Mouse (Mus musculus) stomach, embryonic 15.5 days (tissue): ENCODE data around the gene Srgn. TPM values are rescaled to one million over a fixed set of nuclear protein-coding genes. Genes with fewer than 3 reads are reported as not detected.

Source experiments
- ATAC-seq: fragments of 200-750 bp; cut with Nextera tagmentation; 2 replicates; pipeline ENCODE4 v1.8.0; 2017; ENCODE audit warnings: low read depth, moderate number of reproducible peaks, moderate TSS enrichment; ENCODE audit not compliant: insufficient read depth, low FRiP score
- H3K27ac ChIP-seq: fragments of 300-500 bp; sonication (generic); 2 replicates; pipeline ENCODE4 v1.5.1; 2015; ENCODE audit warnings: mild to moderate bottlenecking, inconsistent platforms
- H3K27me3 ChIP-seq: fragments of 300-500 bp; sonication (generic); replicated peaks from 2 replicates; pipeline ENCODE4 v1.6.1; 2015; ENCODE audit warnings: inconsistent platforms
- H3K36me3 ChIP-seq: fragments of 300-500 bp; sonication (generic); 2 replicates; pipeline ENCODE4 v1.6.1; 2015; ENCODE audit warnings: inconsistent platforms
- H3K4me1 ChIP-seq: fragments of 300-500 bp; sonication (generic); 2 replicates; pipeline ENCODE4 v1.6.1; 2015; ENCODE audit warnings: inconsistent platforms
- H3K4me2 ChIP-seq: fragments of 300-500 bp; sonication (generic); 2 replicates; pipeline ENCODE4 v1.6.1; 2015; ENCODE audit warnings: mild to moderate bottlenecking, inconsistent platforms
- H3K4me3 ChIP-seq: fragments of 300-500 bp; sonication (generic); replicated peaks from 2 replicates; pipeline ENCODE4 v1.5.1; 2015; ENCODE audit warnings: inconsistent platforms
- H3K9ac ChIP-seq: fragments of 300-500 bp; sonication (generic); 2 replicates; pipeline ENCODE4 v1.6.1; 2015; ENCODE audit warnings: inconsistent platforms
- H3K9me3 ChIP-seq: fragments of 300-500 bp; sonication (generic); 2 replicates; pipeline ENCODE4 v1.6.1; 2016; ENCODE audit warnings: inconsistent platforms
- WGBS: fragments of 180-500 bp; shearing (Covaris S2); methylation state at CpG from one replicate; pipeline ENCODE4 v1.1.7; 2015; 5-methylcytosine and 5-hydroxymethylcytosine counted together
- polyA plus RNA-seq: library from polyadenylated mRNA; unstranded; fragments of >200 nt; fragmentation: Nextera tagmentation; extraction: Ambion mirVana; gene quantifications from 2 replicates; pipeline ENCODE4 v1.2.1, GENCODE M21; 2015

Srgn gene
- 20.8 and 25.2 TPM in 2 replicates for polyA plus RNA-seq

GRCm38 (mm10) chr10:62527351-62527750, at the start of gene Srgn:
Srgn (minus strand) TSS chr10:62527451.
- Histone ChIP-seq H3K9ac (no peak within 1 kb of the TSS), H3K4me1 (no peaks in the 10 kb centered on the region), H3K36me3 (no peaks in the 10 kb centered on the region), H3K27me3 (no peaks in the 10 kb centered on the region), H3K4me2 (no peak within 1 kb of the TSS), H3K27ac (no peak within 1 kb of the TSS), H3K4me3 (no peak within 1 kb of the TSS), H3K9me3 (no peaks in the 10 kb centered on the region)
- ATAC-seq = no peak
- 81% methylated on average over 14 of the region's 14 CpGs for WGBS

- WGBS = 90% methylated on average over 13 of the region's 13 CpGs
- no peak for ATAC-seq
- H3K27ac ChIP-seq = no peak overlapping the region
- peaks cover 6% of the 10 kb centered on the region; the same call in 1 of the 2 replicates for H3K4me1 ChIP-seq
- no peaks in the 10 kb centered on the region for H3K9me3 ChIP-seq
- H3K4me2 ChIP-seq = no peak overlapping the region
- H3K9ac ChIP-seq = no peak overlapping the region
- H3K27me3 ChIP-seq = no peaks in the 10 kb centered on the region
- no peak overlapping the region for H3K4me3 ChIP-seq
- peaks cover 30% of the 10 kb centered on the region for H3K36me3 ChIP-seq
Measured at GRCm38 (mm10) chr10:62575001-62575400, 47.8 kb upstream of the Srgn start.

GRCm38 (mm10) chr10:62570126-62570871, 43.0 kb upstream of the Srgn start:
- Histone ChIP-seq H3K36me3 (peaks cover 44% of the 10 kb centered on the region), H3K27ac (no peak overlapping the region), H3K9me3 (no peaks in the 10 kb centered on the region), H3K4me1 (no peaks in the 10 kb centered on the region), H3K9ac (no peak overlapping the region), H3K4me3 (no peak overlapping the region), H3K4me2 (no peak overlapping the region), H3K27me3 (no peaks in the 10 kb centered on the region)
- WGBS = 91% methylated on average over 7 of the region's 7 CpGs
- ATAC-seq = no peak

- WGBS = 86% methylated on average over 4 of the region's 4 CpGs
- peaks cover 42% of the 10 kb centered on the region for H3K36me3 ChIP-seq
- ATAC-seq = no peak
Measured at GRCm38 (mm10) chr10:62568861-62569260, 41.6 kb upstream of the Srgn start.

GRCm38 (mm10) chr10:62557736-62558135, 30.5 kb upstream of the Srgn start:
- no peak overlapping the region for H3K4me3 ChIP-seq
- H3K27ac ChIP-seq = no peak overlapping the region
- no peak overlapping the region for H3K9ac ChIP-seq
- ATAC-seq = no peak
- no peaks in the 10 kb centered on the region for H3K9me3 ChIP-seq
- H3K27me3 ChIP-seq = no peaks in the 10 kb centered on the region
- no peak overlapping the region for H3K4me2 ChIP-seq
- 76% methylated on average over 1 of the region's 1 CpGs for WGBS
- H3K36me3 ChIP-seq = peaks cover 26% of the 10 kb centered on the region; the same call in 1 of the 2 replicates
- no peaks in the 10 kb centered on the region for H3K4me1 ChIP-seq

More at GRCm38 (mm10) chr10:62568861-62569260, 41.6 kb upstream of the Srgn start:
- Histone ChIP-seq H3K4me3 (no peak overlapping the region), H3K27ac (no peak overlapping the region), H3K9ac (no peak overlapping the region), H3K4me1 (no peaks in the 10 kb centered on the region), H3K9me3 (no peaks in the 10 kb centered on the region), H3K4me2 (no peak overlapping the region), H3K27me3 (no peaks in the 10 kb centered on the region)

- Histone ChIP-seq H3K27me3 (no peaks in the 10 kb centered on the region), H3K4me3 (no peak overlapping the region)
- WGBS = 85% methylated on average over 6 of the region's 6 CpGs
Measured at GRCm38 (mm10) chr10:62556558-62556901, 29.3 kb upstream of the Srgn start.

GRCm38 (mm10) chr10:62555705-62556557, 28.7 kb upstream of the Srgn start:
- no peaks in the 10 kb centered on the region for H3K4me1 ChIP-seq
- H3K4me3 ChIP-seq = no peak overlapping the region
- no peak overlapping the region for H3K27ac ChIP-seq
- H3K27me3 ChIP-seq = no peaks in the 10 kb centered on the region
- H3K36me3 ChIP-seq = peaks cover 19% of the 10 kb centered on the region; the same call in 1 of the 2 replicates
- ATAC-seq = no peak
- no peak overlapping the region for H3K4me2 ChIP-seq
- no peak overlapping the region for H3K9ac ChIP-seq
- H3K9me3 ChIP-seq = no peaks in the 10 kb centered on the region
- 68% methylated on average over 11 of the region's 11 CpGs for WGBS

More at GRCm38 (mm10) chr10:62556558-62556901, 29.3 kb upstream of the Srgn start:
- no peaks in the 10 kb centered on the region for H3K9me3 ChIP-seq
- no peak overlapping the region for H3K27ac ChIP-seq
- peaks cover 19% of the 10 kb centered on the region; the same call in 1 of the 2 replicates for H3K36me3 ChIP-seq
- H3K4me2 ChIP-seq = no peak overlapping the region
- H3K9ac ChIP-seq = no peak overlapping the region
- no peaks in the 10 kb centered on the region for H3K4me1 ChIP-seq
- no peak for ATAC-seq

- 68% methylated on average over 12 of the region's 12 CpGs for WGBS
- Histone ChIP-seq H3K9me3 (no peaks in the 10 kb centered on the region), H3K36me3 (peaks cover 6% of the 10 kb centered on the region; the same call in 1 of the 2 replicates)
Measured at GRCm38 (mm10) chr10:62553611-62554091, 26.4 kb upstream of the Srgn start.

GRCm38 (mm10) chr10:62550787-62551300, 23.6 kb upstream of the Srgn start:
- Histone ChIP-seq H3K4me1 (no peaks in the 10 kb centered on the region), H3K9ac (no peak overlapping the region), H3K27ac (no peak overlapping the region), H3K4me2 (no peak overlapping the region), H3K27me3 (no peaks in the 10 kb centered on the region), H3K36me3 (no peaks in the 10 kb centered on the region), H3K4me3 (no peak overlapping the region), H3K9me3 (no peaks in the 10 kb centered on the region)
- 70% methylated on average over 7 of the region's 7 CpGs for WGBS
- no peak for ATAC-seq

More at GRCm38 (mm10) chr10:62553611-62554091, 26.4 kb upstream of the Srgn start:
- ATAC-seq = no peak
- Histone ChIP-seq H3K9ac (no peak overlapping the region), H3K4me1 (no peaks in the 10 kb centered on the region), H3K27ac (no peak overlapping the region), H3K4me2 (no peak overlapping the region), H3K4me3 (no peak overlapping the region), H3K27me3 (no peaks in the 10 kb centered on the region)

GRCm38 (mm10) chr10:62549523-62550166, 22.4 kb upstream of the Srgn start:
- H3K27me3 ChIP-seq = no peaks in the 10 kb centered on the region
- H3K27ac ChIP-seq = no peak overlapping the region
- 31% methylated on average over 14 of the region's 16 CpGs for WGBS
- no peak overlapping the region for H3K9ac ChIP-seq
- no peak overlapping the region for H3K4me2 ChIP-seq
- H3K4me3 ChIP-seq = no peak overlapping the region
- ATAC-seq = no peak
- H3K4me1 ChIP-seq = no peaks in the 10 kb centered on the region
- no peaks in the 10 kb centered on the region for H3K9me3 ChIP-seq
- no peaks in the 10 kb centered on the region for H3K36me3 ChIP-seq

GRCm38 (mm10) chr10:62546441-62546840, 19.2 kb upstream of the Srgn start:
- no peak for ATAC-seq
- H3K27me3 ChIP-seq = no peaks in the 10 kb centered on the region
- H3K4me3 ChIP-seq = no peak overlapping the region
- no peak overlapping the region for H3K9ac ChIP-seq
- H3K4me2 ChIP-seq = no peak overlapping the region
- no peaks in the 10 kb centered on the region for H3K4me1 ChIP-seq
- no peaks in the 10 kb centered on the region for H3K36me3 ChIP-seq
- H3K27ac ChIP-seq = no peak overlapping the region
- 70% methylated on average over 10 of the region's 10 CpGs for WGBS
- no peaks in the 10 kb centered on the region for H3K9me3 ChIP-seq
